Mouse (Mus musculus) central nervous system, embryonic 18 days (tissue): ENCODE measurements around the gene Olfr16. TPM values are rescaled to one million over a fixed set of nuclear protein-coding genes. Genes with fewer than 3 reads are reported as not detected.

Experiments
- polyA plus RNA-seq: library from polyadenylated mRNA; depleted of rRNA; stranded (reverse); fragments of >200 nt; gene quantifications from 2 replicates; pipeline ENCODE4 v1.2.3, GENCODE M21; 2012; rRNA removed

Gene Olfr16
- not detected in 2 replicates for polyA plus RNA-seq

GRCm38 (mm10) chr1:172950160-172950559 is at the start of gene Olfr16:
Olfr16 (plus strand) TSS chr1:172950409.

Other genes with a start within 250 kb of the Olfr16 start
- gene Apcs, start 55.4 kb upstream of the Olfr16 start, polyA plus RNA-seq = not detected in 2 replicates
- gene Olfr1408, start 187.0 kb downstream of the Olfr16 start, polyA plus RNA-seq = not detected in 2 replicates
- gene Olfr1406, start 240.2 kb downstream of the Olfr16 start, polyA plus RNA-seq = not detected in 2 replicates
- not detected in 2 replicates for gene Olfr218, start 247.4 kb downstream of the Olfr16 start, polyA plus RNA-seq